Mouse (Mus musculus) thymus, postnatal 4 days (tissue): ENCODE data around the gene Slc9a3r2.
"Not testable (repeated sequence)": the region's sequence is repeated elsewhere in the genome, so short reads cannot be mapped to it uniquely, and the experiment has no call there.

Experiments
- DNase-seq: peaks from one replicate; pipeline ENCODE4 v3.0.0; 2021

Slc9a3r2 gene

GRCm38 (mm10) chr17:24650070-24650616 is at the start of gene Slc9a3r2:
Gene Slc9a3r2 (minus strand): TSS chr17:24650327.
- peak; percentile 64 for DNase-seq

DNA sequence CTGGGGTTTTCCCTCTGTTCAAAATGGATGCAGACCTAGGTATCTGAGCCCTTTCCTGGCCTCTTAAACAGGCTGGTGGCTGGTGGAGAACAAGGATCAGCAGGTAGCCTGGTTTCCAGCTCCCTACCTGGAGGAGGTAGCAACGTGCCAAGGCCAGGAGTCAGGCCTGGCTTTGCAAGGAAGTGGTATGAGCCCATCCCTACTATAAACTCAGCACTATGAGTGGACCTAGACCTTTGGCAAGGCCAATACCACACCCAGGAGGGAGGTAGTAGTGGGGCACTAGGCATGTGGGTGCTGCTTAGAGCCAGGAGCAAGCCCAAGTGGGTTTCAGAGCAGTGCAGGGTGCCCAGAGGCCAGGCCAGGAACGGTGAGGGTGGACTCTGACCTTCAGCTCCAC is 49.3 kb upstream of the Slc9a3r2 start:
- DNase-seq: no peak

- no peak for DNase-seq
Observed at GRCm38 (mm10) chr17:24698715-24699114, 48.6 kb upstream of the Slc9a3r2 start.

DNA sequence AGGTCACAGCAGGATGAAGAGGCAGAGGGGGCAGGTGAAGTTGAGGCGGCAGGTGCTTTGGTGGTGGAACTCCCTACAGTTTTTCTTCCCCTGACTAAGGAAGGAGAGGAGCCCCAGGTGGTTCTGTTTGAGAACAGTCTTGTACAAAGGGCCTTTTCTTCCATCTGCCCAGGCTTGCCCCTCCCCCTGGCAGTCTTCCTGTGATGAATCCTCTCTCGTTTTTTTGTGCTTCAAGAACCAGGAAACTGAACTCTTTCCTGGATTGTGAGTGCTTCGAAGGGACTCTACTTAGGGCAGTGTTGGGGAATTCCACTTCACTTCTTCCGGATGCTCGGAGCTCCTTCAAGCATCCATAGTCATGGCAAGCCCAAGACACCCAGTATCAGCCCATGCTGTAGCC is 47.9 kb upstream of the Slc9a3r2 start:
- DNase-seq: peak; percentile 44

DNA sequence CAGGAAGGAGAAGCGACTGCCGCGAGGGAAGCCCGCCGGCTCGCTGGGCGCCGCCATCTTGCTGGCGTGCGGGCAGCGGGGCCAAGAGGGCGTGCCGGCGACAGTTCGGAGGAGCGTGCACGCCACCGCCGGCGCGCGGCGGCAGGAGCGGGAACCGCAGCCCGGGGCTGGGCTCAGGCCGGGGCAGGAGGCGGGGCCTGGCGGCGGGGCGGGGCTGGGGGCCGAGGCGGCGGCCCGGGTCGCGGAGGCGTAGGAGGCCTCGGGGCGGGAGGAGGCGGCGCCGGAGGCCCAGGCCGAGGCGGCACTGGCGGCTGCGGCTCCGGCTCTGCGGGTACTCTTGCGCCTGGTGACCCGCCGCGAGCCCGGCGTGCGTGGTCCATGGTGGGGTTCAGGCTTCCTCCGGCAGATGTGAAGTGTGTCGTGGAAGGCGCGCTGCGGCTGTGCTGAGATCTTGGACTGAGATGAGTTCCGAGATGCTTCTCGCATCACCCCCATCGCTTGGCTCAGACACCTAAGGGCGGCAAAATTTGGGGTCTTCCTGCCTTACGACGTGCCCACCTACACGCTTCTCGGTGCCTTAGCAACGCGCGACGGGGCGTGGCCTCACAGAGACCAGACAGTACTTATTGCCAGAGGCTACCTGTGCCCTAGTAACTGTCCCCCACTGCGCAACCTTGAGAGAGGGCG is 46.0 kb upstream of the Slc9a3r2 start, which contains the start of the genes Gfer and Noxo1:
TSS of gene Gfer (minus strand) at position 146 of the 687 bp plus-strand sequence.
TSS of gene Noxo1 (plus strand) at position 224 of the 687 bp plus-strand sequence.
- DNase-seq: peak; percentile 92

DNA sequence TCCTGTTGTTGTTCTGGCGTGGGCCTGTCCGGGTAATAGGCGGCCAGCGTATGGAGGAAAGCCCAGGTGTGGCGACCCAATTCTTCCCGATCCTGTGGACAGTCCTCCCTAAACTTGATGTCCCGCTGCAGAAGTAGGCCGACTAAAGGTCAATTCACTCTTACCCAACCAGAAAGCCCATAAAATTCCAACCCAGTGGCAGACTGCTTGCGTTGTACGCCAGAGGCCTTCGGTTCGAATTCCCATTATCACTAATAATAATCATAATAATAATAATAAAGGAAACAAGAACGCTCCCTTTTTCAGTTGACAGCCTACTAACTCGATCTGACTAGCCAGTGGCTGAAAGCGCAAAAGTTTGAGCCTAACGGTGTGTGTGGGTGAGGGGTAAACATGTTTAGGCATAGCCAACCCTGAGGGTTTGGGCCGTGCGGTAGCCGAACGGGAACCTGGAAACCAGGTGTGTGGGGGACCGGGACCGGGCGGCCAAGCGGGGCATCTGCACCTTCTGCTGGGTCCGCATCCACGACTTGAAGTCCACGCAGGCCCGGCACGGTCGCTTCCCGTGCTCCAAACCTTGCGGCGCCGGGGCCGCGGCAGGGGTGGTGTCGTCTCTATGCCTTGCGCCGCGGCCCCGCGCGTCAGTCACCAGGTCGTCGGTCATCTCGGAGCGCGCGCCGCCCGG is 45.3 kb upstream of the Slc9a3r2 start:
- DNase-seq: no peak

DNA sequence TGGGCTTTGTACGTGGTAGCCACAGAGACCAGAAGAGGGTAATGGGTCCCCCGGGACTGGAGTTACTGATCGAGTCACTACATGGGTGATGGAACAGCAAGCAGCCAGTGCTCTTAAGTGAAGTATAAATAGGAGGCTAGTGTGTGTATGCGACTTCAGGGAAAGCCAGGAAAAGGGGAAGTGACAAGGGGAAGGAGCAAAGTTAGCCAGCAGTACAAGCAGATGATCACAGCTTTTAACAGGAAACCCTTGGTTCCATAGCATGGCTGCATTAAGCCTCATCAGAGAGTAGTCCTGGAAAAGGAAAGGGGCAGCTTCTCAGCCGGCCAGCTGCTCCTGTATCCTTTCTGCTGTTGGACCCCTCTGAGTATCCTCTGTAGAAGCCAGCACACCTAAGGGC is 42.3 kb upstream of the Slc9a3r2 start:
- DNase-seq: no peak

DNA sequence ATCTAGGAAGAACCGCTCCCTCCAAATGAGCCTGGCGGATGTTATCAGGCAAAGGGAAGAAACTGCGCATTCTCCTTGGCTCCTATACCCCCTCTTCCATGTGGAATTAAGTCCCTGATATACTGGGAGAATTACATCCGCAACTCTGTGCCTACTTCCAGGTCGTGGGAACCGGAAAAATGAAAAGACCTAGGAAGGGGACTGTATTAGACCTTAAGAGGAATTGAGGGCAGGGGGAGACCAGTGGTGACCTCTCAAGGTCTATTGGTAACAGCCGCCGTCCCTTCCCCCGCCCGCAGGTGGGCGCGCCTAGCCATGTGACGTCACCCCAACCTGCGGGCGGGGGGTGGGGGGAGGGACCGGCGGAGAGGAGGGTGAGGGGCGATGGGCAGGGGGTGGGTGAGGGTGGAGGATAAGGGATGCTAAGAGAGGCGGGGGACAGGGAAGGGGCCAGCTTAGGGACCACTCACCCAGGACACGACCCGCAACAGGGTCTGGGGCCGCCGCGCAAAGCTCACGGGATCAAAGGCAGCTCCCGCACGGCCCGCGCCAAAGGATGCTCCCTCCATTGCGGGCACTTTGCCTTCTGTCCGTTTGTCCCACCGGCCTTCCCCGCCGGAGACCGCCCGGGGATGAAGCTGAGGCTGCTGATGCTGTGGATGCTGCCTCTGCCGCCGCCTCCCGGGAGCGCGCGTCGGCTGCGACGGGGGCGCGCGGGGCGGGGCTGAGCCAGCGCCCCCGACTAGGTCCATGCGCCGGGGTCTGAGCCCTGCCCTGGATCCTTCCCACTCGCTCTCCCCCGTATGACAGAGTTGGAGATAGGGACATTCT is 39.3 kb upstream of the Slc9a3r2 start, which contains the start of gene Syngr3:
TSS of gene Syngr3 (minus strand) at position 705 of the 831 bp plus-strand sequence.
- DNase-seq: peak; percentile 50

GRCm38 (mm10) chr17:24687599-24687998 is 37.5 kb upstream of the Slc9a3r2 start:
- no peak for DNase-seq

- peak; percentile 71 for DNase-seq
Observed at GRCm38 (mm10) chr17:24687146-24687595, 37.0 kb upstream of the Slc9a3r2 start.

DNA sequence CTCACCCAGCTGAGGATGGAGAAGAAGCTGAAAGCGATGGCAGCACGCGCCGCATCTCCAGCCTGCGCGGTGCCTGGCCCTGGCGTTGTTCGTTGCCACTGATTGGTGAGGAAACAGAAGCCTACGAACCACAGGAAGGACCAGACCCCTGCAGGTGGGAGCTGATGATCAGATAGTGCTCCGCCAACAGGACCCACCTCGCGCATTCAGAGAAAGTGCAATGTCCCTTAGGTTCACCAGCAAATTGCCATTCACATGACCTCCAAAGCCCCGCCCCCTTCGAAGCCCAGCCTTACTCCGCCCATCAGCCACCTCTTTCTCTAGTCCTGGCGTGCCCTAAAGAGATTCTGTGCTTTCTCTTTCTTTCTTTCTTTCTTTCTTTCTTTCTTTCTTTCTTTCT is 36.4 kb upstream of the Slc9a3r2 start:
- DNase-seq: peak; percentile 72

DNA sequence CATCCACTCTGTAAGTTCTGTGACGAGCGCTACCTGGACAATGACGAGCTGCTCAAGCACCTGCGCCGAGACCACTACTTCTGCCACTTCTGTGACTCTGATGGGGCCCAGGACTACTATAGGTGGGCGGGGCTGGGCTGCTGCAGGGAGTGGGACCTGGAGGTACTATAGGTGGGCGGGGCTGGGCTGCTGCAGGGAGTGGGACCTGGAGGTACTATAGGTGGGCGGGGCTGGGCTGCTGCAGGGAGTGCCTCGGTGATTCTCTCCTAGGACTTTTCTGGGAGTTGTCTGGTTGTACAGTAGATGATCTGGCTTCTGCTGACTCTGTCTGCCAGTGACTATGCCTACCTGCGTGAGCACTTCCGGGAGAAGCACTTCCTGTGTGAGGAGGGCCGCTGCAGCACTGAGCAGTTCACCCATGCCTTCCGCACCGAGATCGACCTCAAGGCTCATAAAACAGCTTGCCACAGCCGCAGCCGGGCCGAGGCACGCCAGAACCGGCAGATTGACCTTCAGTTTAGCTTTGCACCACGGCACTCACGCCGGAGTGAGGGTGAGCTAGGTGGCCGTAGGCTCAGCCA is 27.5 kb upstream of the Slc9a3r2 start:
- no peak for DNase-seq

DNA sequence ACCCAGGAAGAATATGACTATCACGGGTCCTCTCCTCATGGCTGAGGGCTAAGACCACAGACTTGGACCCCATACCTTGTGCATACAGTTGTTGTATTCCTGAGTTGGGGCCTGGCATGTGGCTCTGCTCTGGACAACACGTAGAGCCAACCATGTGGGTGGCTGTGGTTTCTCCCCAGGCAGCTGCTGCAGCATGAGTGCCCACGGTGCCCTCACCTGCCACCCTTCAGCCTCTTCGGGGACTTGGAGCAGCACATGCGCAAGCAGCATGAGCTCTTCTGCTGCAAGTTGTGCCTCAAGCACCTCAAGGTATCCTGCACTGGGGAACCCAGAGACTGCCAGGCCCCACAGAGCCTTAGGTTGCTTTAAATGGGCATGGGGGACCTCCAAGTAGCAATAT is 26.8 kb upstream of the Slc9a3r2 start:
- DNase-seq: no peak

DNA sequence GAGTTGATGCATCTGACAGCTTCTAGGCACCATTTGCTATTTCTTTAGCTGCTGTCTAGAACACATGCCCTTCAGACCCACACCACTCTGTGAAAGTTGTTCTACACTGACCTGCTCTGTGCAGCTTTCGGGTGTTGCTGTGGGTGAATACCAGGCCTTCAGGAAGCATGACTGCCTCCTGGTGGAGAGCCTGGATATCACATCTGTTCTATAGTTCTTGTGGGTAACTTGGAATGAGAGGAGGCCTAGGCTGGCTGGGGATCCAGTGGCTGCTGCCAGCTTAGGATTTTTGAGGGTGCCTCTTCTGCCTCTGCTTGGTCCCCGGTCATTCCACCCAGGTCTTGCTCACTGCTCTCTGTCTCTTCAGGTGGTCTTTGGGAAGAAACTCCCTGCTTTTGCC is 26.1 kb upstream of the Slc9a3r2 start:
- DNase-seq: peak; percentile 87

DNA sequence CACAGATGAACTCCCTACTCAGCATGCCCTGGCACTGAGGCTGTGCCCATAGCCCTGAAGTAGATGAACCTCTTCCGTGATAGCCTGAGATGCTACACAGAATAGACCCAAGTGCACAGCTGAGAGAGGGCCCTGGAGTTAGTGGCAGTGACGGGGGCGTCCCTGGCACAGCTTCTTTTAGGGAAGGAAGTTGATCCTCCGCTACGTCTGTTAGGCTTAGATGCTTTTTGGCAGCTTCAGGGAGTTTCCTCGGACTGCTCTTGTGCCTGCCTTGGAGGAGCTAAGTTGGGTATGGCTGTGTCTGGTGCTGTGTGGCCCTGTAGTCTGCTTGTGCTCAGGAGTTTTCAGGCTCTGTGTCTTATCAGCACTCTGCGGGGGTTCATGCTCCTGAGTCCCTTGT is 24.1 kb upstream of the Slc9a3r2 start:
- no peak for DNase-seq

DNA sequence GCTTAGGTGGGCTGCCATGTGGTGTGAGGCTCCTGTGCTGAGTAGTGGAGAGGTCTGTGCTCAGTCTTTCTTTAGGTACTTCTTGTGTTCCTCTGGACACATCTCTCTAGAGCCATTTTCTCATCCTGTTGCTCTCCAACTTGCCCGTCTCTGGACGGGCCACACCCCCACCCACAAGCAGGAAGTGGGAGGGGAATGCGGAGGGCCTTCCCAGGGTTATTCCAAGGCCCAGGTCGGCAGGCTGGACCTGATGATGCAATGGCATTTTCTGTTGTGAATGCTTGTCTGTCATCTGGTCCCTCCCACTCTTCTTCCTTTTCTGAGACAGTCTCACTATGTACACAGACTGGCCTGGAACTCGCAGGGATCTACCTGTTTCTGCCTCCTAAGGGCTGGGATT is 22.0 kb upstream of the Slc9a3r2 start:
- no peak for DNase-seq

- DNase-seq: no peak
Observed at GRCm38 (mm10) chr17:24671346-24671745, 21.2 kb upstream of the Slc9a3r2 start.

DNA sequence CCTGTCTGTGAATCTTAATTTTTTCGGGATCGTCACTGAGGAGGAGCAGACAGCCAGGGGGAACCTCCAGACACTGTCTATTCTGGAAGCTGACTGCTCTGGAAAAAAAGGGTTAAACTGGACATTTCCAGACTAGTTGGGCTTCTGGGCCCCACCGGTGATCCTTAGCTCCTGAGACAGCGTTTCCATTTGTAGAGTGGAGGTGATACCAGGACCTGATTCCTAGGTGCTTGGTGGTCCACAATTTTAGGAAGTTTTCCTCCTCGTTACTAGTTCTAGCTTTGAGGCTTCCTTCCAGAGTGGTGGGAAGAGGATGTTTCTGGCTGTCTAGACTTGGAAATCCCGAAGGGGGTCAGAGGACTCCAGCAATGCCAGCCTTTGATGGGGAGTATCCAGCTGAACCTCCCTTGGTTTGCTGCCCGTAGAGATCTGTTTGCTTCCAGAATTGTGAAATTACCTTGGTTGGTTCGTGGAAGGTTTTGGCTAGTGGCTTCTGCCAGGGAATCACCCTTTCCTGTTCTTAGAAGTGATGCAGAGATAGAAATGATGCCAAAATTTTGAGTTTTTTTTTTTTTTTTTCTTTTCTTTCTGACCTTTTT is 20.2 kb upstream of the Slc9a3r2 start:
- no peak for DNase-seq

DNA sequence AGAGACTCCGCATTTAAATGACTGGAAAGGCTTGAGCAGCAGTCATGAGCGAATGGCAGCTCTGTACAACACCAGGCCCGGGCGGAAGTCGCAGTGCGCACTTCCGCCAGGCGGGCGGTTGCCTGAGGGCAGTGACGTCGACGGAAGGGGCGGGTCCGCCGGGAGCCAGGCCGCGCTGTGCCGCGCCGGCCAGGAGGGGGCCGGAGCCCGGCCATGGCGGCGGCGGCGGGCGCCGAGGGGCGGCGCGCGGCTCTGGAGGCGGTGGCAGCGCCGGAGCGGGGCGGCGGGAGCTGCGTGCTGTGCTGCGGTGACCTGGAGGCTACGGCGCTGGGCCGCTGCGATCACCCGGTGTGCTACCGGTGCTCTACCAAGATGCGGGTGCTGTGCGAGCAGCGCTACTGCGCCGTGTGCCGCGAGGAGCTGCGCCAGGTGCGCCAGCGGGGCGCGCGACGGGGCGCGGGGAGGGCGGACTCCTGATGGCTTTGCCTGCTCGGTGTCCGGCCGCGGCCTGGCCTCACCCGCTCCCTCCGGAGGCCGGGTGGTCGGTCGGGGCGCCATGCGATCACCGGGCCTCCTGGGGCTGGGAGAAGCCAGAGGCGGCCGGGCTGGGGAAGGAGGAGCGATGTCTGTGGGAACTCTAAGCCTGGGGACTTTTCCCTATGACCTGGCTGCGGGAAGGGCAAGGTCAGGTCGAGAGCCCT is 19.6 kb upstream of the Slc9a3r2 start, which contains the start of gene Zfp598:
TSS of gene Zfp598 (plus strand) at position 143 of the 701 bp plus-strand sequence.
- peak; percentile 99 for DNase-seq

GRCm38 (mm10) chr17:24669214-24669544 is 19.1 kb upstream of the Slc9a3r2 start:
- DNase-seq: not testable (repeated sequence)

DNA sequence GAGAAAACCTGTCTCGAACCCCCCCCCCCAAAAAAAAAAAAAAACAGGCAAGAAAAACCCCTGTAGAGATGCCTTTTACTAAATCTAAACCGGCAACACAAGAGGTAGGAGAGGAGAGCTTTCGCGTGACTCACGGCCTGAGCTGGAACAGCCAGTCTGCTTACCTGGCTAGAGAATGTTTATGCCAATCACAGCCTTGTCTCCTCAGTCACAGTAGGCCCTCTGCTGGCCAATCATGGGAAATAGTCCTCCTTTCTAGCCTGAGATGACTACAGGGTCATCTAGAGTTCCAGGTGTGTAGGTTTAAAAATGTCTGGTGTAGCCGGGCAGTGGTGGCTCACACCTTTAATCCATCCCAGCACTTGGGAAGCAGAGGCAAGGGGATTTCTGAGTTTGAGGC is 17.3 kb upstream of the Slc9a3r2 start:
- DNase-seq: peak; percentile 74

DNA sequence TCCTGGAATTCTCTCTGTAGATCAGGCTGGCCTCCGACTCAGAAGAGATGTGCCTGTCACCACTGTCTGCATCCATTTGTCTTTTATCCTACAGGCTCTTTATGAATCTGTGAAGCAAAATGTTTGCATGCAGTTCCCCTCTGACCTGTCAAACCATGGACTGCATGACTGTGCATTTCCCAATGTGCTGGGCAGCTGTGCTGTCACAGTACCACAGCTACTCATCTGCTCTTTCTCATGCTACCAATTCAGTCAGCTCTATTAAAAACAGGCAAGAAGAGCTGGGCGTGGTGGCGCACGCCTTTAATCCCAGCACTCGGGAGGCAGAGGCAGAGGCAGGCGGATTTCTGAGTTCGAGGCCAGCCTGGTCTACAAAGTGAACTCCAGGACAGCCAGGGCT is 16.9 kb upstream of the Slc9a3r2 start:
- not testable (repeated sequence) for DNase-seq
